Mouse (Mus musculus) skeletal muscle tissue, postnatal 0 days (tissue): ENCODE measurements around the gene Fbln7. TPM values are rescaled to one million over a fixed set of nuclear protein-coding genes. Genes with fewer than 3 reads are reported as not detected.

ENCODE experiments used
- microRNA-seq, 2 experiments: library from miRNA; unstranded; fragments of <30 nt; microRNA quantifications; one replicate each; pipeline ENCODE4; 2016
- polyA plus RNA-seq: library from polyadenylated mRNA; unstranded; fragments of >200 nt; fragmentation: Nextera tagmentation; extraction: Ambion mirVana; gene quantifications from 2 replicates; pipeline ENCODE4 v1.2.1, GENCODE M21; 2015

Gene Fbln7
- 3.4 and 3.8 TPM in 2 replicates for polyA plus RNA-seq

DNA sequence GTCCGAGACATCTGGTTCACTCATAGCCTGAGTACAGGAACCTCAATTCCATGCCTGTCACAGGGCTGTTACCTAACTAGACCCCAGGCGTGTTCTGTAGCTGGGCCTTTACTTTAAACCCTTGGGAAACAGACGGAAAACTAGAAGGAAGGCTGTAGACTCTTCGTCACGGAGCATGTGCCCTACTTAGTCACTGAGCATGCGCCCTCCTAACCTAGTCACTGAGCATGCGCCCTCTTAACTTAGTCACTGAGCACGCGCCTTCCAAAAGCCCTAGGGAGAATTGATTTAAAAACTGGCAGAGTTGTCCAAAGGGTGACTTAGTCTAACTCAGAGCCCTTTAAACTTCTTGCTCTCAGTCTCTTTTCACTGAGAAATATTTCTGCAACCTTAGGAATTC is at the start of gene Fbln7:
Gene Fbln7, plus strand, starts transcription at position 346 of the 400 bp plus-strand sequence.

DNA sequence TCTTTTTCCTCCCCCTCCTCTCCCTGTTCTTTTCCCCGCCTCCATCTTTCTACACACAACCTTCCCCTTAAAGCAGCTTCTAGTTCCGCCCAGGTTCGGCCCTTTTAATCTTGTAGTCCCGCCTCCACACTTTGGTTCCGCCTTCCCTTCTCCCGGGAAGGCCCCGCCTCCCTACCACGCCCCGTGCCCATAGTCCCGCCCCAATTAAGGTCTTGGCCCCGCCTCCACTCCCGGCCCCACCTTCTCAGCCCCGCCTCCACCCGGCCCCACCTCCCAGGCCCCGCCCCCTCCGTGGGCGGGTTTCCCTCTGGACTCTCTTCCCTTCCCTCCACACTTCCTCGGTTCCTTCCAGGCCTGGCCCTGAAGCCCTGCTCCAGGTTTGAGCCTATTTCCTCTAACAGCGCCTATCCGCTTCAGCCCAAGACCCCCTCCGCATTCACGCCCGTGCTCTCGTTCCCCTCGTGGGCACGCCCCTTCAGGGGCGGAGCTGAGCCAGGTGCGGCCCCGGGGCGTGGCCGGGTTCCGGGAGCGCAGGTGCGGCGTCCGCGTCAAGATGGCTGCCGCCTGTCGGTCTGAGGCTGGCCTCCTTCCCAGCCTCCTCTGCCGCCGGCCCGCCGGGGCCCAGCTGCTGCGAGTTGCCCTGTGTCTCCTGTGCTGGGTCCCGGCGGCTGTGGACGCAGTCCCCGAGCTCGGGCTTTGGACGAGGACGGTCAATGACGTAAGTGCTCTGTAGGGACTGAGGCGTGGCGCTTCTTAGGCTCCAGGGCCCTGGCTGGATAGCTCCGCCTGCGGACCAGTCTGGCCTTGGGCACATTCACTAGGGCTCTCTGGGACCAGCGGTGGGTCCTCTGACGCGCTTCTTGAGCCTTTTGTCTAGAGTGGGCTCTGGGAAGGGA is 44.7 kb upstream of the Fbln7 start, which contains the start of gene Tmem87b:
Gene Tmem87b, plus strand, starts transcription at position 333 of the 896 bp plus-strand sequence.

DNA sequence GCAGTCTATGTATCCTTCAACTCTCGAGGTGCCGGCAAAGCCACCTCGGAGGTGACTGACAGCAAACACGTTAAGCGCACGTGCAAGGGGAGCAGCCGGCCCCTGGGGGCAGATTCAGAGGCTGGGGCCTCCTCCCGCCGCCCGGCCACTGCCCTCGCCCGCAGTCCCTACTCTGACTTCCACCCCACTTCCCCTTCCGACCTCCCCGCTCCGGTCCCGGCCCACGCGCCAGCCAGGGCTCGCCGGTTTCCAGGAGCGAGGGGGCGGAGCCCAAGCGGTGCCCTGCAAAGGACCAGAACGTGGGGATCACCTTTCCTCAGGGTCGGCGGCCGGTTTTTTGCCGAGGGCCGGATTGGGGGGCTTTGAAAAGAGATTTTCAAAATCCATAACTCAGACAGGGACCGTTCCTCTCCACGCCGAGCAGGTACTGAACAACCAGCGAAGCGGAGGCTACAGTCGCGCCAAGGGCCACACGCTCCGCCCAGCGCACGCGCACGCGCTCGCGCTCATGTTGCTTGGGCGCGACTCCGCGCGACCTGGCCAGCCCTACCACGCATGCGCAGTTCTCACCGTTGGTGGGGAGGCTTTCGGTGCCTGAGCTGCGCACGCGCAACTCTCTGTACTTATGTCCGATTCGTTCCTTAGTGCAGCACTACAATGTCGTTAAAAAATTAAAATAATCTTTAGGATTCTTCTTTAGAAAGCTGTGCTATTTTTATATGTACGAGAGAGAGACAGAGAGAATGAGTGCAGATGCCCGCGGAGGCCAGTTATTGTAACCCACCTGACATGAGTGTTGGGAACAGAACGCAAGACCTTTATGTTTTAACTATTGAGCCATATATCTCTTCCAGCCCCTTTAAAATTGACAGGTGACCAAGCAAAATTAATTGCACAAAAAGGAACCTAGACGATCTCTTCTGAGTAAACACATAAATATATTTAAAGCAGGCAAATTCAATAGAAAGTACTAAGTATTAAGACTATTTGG is 81.1 kb downstream of the Fbln7 start, which contains the start of gene Zc3h8:
Gene Zc3h8, minus strand, starts transcription at position 540 of the 991 bp plus-strand sequence.

Small RNAs within 50 kb of the gene (microRNA-seq; reads per million reads assigned to microRNA genes)
- 0 reads per million in 2 experiments for gene Gm22859

Other genes starting within 250 kb of the Fbln7 start
- gene Anapc1, start 175.6 kb upstream of the Fbln7 start, polyA plus RNA-seq = 15.5 and 16.1 TPM in 2 replicates
- 2.0 and 2.4 TPM in 2 replicates for gene Mertk, start 164.0 kb upstream of the Fbln7 start, polyA plus RNA-seq
- gene Tmem87b, start 44.9 kb upstream of the Fbln7 start, polyA plus RNA-seq = 21.8 and 23.4 TPM in 2 replicates
- gene Zc3h8, start 81.1 kb downstream of the Fbln7 start, polyA plus RNA-seq = 6.9 and 7.1 TPM in 2 replicates
- gene Zc3h6, start 104.4 kb downstream of the Fbln7 start, polyA plus RNA-seq = 3.4 and 4.7 TPM in 2 replicates
- gene Gm10762, start 104.7 kb downstream of the Fbln7 start, polyA plus RNA-seq = 13.2 and 13.3 TPM in 2 replicates
- 0.10 and 0.14 TPM in 2 replicates for gene Vinac1, start 185.2 kb downstream of the Fbln7 start, polyA plus RNA-seq
- gene Ttl, start 203.0 kb downstream of the Fbln7 start, polyA plus RNA-seq = 10.2 and 11.6 TPM in 2 replicates
- 8.9 and 9.2 TPM in 2 replicates for gene Polr1b, start 238.0 kb downstream of the Fbln7 start, polyA plus RNA-seq